Mouse (Mus musculus): ENCODE results near the gene Ercc4.

DNA sequence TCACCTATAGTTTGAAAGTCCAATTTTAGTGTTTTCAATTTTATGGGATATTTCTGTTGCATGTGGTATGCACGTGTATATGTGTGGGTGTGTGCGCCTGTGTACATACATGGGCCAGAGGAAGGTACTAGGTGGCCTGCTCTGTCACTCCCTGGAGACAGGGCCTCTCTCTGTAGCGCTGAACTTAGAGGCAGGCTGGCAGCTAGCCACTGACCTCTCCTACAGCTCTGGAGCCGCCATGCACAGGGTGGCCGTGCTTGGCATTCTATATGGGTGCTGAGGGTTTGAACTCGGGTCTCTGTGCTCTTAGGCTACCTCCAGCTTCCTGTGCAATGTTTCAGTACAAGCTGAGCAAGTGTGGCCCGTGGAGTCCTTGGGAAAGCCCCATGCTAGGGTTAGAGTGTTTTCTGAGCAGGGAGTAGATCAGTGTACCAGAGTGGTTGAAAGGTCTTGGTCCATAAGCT lies 8.5 kb downstream of the Ercc4 start:
- TF ChIP-seq CTCF (conservative IDR thresholded peaks at IDR 0.05; ENCODE audit: low read length) = no peak
- TF ChIP-seq NANOG (IDR thresholded peaks at IDR 0.05; ENCODE audit: borderline replicate concordance, low read length) = no peak
